Mouse (Mus musculus) forebrain, embryonic 15.5 days (tissue): ENCODE results near the gene Fblim1. TPM values are rescaled to one million over a fixed set of nuclear protein-coding genes. Genes with fewer than 3 reads are reported as not detected.

Source experiments
- ATAC-seq: fragments of 200-750 bp; cut with Nextera tagmentation; replicated peaks from 2 replicates; pipeline ENCODE4 v1.8.0; 2017; ENCODE audit warnings: mild to moderate bottlenecking, moderate TSS enrichment, moderate library complexity
- H3K27ac ChIP-seq: fragments of 300-500 bp; sonication (generic); replicated peaks from 2 replicates; pipeline ENCODE4 v1.5.1; 2015; ENCODE audit warnings: mild to moderate bottlenecking, inconsistent platforms
- H3K27me3 ChIP-seq: fragments of 300-500 bp; sonication (generic); 2 replicates; pipeline ENCODE4 v1.6.1; 2015; ENCODE audit warnings: inconsistent platforms
- H3K36me3 ChIP-seq: fragments of 300-500 bp; sonication (generic); 2 replicates; pipeline ENCODE4 v1.6.1; 2015; ENCODE audit warnings: mild to moderate bottlenecking, inconsistent platforms
- H3K4me1 ChIP-seq: fragments of 300-500 bp; sonication (generic); 2 replicates; pipeline ENCODE4 v1.6.1; 2015; ENCODE audit warnings: inconsistent platforms
- H3K4me2 ChIP-seq: fragments of 300-500 bp; sonication (generic); replicated peaks from 2 replicates; pipeline ENCODE4 v1.6.1; 2015; ENCODE audit warnings: mild to moderate bottlenecking, inconsistent platforms
- H3K4me3 ChIP-seq: fragments of 300-500 bp; sonication (generic); 2 replicates; pipeline ENCODE4 v1.5.1; 2015; ENCODE audit warnings: mild to moderate bottlenecking, inconsistent platforms
- H3K9ac ChIP-seq: fragments of 300-500 bp; sonication (generic); replicated peaks from 2 replicates; pipeline ENCODE4 v1.6.1; 2015; ENCODE audit warnings: mild to moderate bottlenecking, inconsistent platforms
- H3K9me3 ChIP-seq: fragments of 300-500 bp; sonication (generic); 2 replicates; pipeline ENCODE4 v1.6.1; 2016; ENCODE audit warnings: inconsistent platforms
- WGBS: fragments of 180-500 bp; shearing (Covaris S2); methylation state at CpG from one replicate; pipeline ENCODE4 v1.1.7; 2015; ENCODE audit warnings: mixed read lengths; 5-methylcytosine and 5-hydroxymethylcytosine counted together
- polyA plus RNA-seq: library from polyadenylated mRNA; unstranded; fragments of >200 nt; fragmentation: Nextera tagmentation; extraction: Ambion mirVana; gene quantifications from 2 replicates; pipeline ENCODE4 v1.2.1, GENCODE M21; 2015

Gene Fblim1
- polyA plus RNA-seq, 1 experiment from 2014 or later: 17.4 TPM

DNA sequence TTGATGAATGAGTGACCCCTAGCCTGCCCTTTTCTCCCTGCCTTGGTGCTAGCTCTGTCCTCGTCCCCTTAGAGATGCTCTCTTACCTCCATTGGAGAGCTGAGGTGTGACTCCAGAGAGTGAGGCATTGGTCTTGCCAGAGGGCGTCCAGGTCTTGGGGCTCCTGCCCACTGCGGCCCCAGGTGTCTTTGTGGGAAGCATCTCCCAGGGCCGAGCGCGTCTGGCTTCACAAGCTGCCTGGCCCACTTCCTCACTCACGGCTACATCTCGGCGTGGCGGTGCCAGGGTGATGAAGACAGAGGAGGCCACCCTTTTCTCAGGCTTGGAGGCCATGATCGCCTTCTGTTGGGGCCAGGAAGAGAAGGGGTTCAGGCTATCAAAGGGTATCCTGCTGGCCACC, 10.8 kb downstream of the Fblim1 start:
- Histone ChIP-seq H3K27ac (no peak overlapping the region), H3K36me3 (no peaks in the 10 kb centered on the region), H3K4me2 (no peak overlapping the region), H3K27me3 (peaks cover 22% of the 10 kb centered on the region), H3K9ac (no peak overlapping the region), H3K4me1 (peaks cover 18% of the 10 kb centered on the region), H3K4me3 (no peak overlapping the region), H3K9me3 (no peaks in the 10 kb centered on the region)
- ATAC-seq: no peak
- WGBS: 92% methylated on average over 11 of the region's 11 CpGs

DNA sequence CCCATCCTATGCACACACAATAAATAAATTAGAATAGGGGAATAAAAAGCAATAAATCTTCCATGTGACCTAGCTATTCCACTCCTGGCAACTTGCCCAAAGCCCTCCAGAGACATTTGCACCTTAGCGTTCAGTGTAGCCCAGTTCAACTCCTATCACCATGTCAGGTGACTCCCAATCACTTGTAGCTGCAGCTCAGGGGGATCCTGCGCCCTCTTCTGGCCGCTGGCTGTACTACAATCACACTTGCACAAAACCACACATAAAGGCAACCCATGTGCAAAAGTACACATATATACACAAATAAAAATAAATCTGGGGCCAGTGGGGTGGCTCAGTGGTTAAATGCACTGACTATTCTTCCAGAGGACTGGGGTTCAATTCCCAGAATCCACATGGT, 14.3 kb downstream of the Fblim1 start:
- Histone ChIP-seq H3K36me3 (no peaks in the 10 kb centered on the region), H3K27ac (no peak overlapping the region), H3K9ac (no peak overlapping the region), H3K27me3 (no peaks in the 10 kb centered on the region), H3K4me2 (no peak overlapping the region), H3K9me3 (no peaks in the 10 kb centered on the region), H3K4me1 (no peaks in the 10 kb centered on the region), H3K4me3 (no peak overlapping the region)
- WGBS: 21% methylated on average over 3 of the region's 3 CpGs
- no peak for ATAC-seq

DNA sequence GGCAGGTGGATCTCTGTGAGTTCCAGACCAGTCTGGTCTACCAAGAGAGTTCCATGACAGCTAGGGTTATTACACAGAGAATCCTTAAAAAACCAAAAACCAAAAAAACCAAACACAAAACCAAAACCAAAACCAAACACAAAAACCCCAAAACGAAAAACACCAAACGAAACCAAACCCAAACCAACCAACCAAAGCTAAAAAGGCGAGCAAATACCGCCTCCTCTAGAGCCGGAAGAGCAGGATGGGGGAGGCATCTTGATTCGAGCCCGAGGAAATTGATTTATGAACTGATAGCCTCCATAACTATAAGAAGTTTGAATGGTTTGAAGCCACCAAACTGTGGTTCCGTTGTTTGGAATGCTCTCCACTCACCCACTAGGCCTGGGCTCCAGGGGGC, 22.0 kb downstream of the Fblim1 start:
- no peaks in the 10 kb centered on the region for H3K9me3 ChIP-seq
- no peaks in the 10 kb centered on the region for H3K4me1 ChIP-seq
- H3K36me3 ChIP-seq: no peaks in the 10 kb centered on the region
- H3K4me2 ChIP-seq: no peak overlapping the region
- WGBS: 95% methylated on average over 8 of the region's 8 CpGs
- no peak for ATAC-seq
- H3K27me3 ChIP-seq: no peaks in the 10 kb centered on the region
- H3K9ac ChIP-seq: no peak overlapping the region
- no peak overlapping the region for H3K4me3 ChIP-seq
- no peak overlapping the region for H3K27ac ChIP-seq

DNA sequence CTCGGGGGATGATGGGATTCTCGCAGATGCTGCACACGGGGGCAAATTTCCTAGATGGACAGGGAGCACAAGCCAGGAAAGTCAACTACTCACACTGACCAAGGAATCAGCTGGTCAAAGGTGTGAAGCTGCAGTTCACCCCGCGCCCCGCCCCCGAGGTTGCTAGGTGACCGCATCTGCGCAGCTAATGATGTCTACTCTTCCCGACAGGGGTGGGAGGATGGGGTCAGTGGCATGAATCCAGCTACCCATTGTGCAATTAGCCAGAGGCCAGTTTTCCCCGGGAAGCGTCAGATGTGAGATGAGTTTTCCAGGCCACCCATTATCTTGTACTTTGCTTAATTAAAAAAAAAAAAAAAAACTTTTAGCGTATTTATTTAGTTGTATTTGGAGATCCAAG, 24.8 kb downstream of the Fblim1 start:
- Histone ChIP-seq H3K4me3 (no peak overlapping the region), H3K4me2 (no peak overlapping the region), H3K9me3 (no peaks in the 10 kb centered on the region), H3K27ac (no peak overlapping the region), H3K4me1 (no peaks in the 10 kb centered on the region), H3K36me3 (no peaks in the 10 kb centered on the region), H3K9ac (no peak overlapping the region), H3K27me3 (no peaks in the 10 kb centered on the region)
- no peak for ATAC-seq
- 84% methylated on average over 13 of the region's 13 CpGs for WGBS

DNA sequence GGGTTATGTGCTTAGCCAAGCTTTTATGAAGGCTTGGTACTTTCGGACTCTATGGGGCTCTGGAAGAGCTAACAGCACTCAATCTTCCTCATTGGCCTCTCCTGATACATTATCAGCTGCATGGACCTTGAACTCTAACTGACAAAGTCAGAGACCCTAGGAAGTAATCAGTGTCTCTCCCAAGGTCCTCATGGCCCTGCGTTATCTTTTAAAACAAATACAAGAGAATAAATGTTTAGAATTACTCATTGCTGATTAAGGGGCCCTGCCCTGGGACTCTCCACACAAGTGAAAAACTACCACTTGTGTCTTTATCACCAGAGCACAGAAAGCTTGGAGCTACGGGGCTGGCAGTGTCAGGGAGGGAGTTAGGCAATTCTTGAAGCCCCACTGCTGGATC, 27.1 kb downstream of the Fblim1 start:
- Histone ChIP-seq H3K27me3 (no peaks in the 10 kb centered on the region), H3K27ac (no peak overlapping the region), H3K36me3 (no peaks in the 10 kb centered on the region), H3K4me2 (no peak overlapping the region), H3K9me3 (no peaks in the 10 kb centered on the region), H3K4me3 (no peak overlapping the region), H3K4me1 (peaks cover 4% of the 10 kb centered on the region; the same call in 1 of the 2 replicates), H3K9ac (no peak overlapping the region)
- ATAC-seq: no peak
- 81% methylated on average over 3 of the region's 3 CpGs for WGBS

DNA sequence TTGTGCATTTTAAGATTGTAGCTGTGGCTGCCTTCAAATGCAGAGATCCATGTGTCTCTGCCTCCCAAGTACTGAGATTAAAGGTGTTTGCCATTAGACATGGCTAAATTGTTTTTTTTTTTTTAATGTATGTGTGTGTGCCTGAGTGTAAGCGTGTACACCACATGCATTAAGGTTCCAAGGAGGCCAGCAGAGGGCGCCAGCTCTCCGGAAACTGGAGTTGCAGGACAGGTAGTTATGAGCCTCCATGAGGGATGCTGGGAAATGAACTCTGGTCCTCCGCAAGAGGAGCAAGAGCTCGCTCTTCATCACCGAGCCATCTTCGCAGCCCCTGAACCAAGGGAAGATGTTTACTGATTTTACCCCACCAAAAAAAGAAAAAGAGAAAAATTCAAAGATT, 29.0 kb downstream of the Fblim1 start:
- H3K36me3 ChIP-seq: no peaks in the 10 kb centered on the region
- no peak for ATAC-seq
- H3K9me3 ChIP-seq: no peaks in the 10 kb centered on the region
- H3K27ac ChIP-seq: no peak overlapping the region
- no peak overlapping the region for H3K4me3 ChIP-seq
- WGBS: 94% methylated on average over 7 of the region's 7 CpGs
- no peaks in the 10 kb centered on the region for H3K27me3 ChIP-seq
- no peak overlapping the region for H3K4me2 ChIP-seq
- H3K4me1 ChIP-seq: peaks cover 4% of the 10 kb centered on the region; the same call in 1 of the 2 replicates
- H3K9ac ChIP-seq: no peak overlapping the region

DNA sequence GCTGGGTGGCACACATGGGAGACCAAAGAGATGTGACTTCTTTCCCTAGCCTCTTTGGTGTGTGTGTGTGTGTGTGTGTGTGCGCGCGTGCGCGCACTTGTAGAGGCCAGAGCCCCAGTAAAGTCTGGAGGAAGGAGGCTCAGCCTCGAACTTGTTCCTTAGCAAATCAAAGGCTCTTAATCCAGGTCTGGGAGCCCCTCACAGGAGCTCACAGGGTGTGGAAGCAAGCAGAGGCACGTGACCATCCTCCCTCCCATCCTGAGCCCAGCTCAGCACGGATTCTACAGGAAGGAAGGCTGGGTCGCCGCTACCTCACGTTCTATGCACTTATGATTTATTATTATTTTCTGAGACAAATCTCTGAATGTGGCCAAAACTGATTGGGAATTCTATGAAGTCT, 29.5 kb downstream of the Fblim1 start:
- H3K4me3 ChIP-seq: no peak overlapping the region
- ATAC-seq: no peak
- H3K9ac ChIP-seq: no peak overlapping the region
- no peaks in the 10 kb centered on the region for H3K9me3 ChIP-seq
- H3K27ac ChIP-seq: no peak overlapping the region
- H3K27me3 ChIP-seq: no peaks in the 10 kb centered on the region
- H3K36me3 ChIP-seq: no peaks in the 10 kb centered on the region
- 86% methylated on average over 11 of the region's 11 CpGs for WGBS
- H3K4me2 ChIP-seq: no peak overlapping the region
- H3K4me1 ChIP-seq: peaks cover 4% of the 10 kb centered on the region; the same call in 1 of the 2 replicates

DNA sequence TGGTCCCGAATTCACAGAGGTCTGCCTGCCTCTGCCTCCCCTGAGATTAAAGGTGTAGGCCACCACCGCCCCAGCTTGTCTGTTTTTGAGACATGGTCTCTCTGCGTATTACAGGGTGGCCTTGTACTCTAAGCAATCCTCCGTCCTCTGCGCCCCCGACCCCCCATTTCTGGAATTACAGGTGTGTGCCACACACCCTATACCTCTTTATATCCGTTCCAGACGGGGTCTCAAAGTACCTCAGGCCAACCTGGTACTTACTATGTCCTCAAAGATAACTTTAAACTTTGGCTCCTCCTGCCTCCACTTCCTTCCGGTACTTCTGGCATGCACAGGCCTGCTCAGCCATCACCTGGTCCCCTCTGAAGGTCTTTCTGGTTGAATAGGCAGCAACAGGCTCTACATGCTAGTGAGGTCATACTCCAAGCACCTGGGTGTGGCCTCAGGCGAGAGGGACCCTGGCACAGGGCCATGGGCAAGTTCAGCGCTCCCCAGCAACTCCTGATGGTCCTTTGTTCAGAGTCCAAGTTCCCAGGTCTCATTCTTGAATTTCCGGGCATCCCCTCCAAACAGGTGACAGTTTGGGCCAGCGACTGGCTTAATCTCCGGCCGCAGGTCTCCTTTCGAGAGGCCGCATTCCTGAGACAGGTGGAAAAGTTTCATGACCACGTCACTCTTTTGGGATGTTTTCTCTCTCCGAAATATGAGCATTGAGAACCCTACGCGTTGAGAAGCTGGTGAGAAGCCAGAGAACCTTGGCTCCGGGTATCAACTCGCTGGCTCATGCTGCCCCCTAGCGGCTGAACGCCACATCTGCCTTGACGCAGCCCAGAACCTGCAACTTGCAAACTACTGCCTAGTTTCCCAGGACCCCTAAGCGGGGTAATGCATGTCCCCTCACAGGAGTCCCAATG, 30.9 kb downstream of the Fblim1 start:
- H3K36me3 ChIP-seq: no peaks in the 10 kb centered on the region
- H3K4me1 ChIP-seq: peaks cover 4% of the 10 kb centered on the region; the same call in 1 of the 2 replicates
- H3K4me3 ChIP-seq: no peak overlapping the region
- no peak overlapping the region for H3K27ac ChIP-seq
- no peak overlapping the region; the same call in 1 of the 2 replicates for H3K9ac ChIP-seq
- H3K4me2 ChIP-seq: no peak overlapping the region; the same call in 1 of the 2 replicates
- no peaks in the 10 kb centered on the region for H3K9me3 ChIP-seq
- WGBS: 38% methylated on average over 27 of the region's 27 CpGs
- H3K27me3 ChIP-seq: no peaks in the 10 kb centered on the region
- ATAC-seq: peak; percentile 60

DNA sequence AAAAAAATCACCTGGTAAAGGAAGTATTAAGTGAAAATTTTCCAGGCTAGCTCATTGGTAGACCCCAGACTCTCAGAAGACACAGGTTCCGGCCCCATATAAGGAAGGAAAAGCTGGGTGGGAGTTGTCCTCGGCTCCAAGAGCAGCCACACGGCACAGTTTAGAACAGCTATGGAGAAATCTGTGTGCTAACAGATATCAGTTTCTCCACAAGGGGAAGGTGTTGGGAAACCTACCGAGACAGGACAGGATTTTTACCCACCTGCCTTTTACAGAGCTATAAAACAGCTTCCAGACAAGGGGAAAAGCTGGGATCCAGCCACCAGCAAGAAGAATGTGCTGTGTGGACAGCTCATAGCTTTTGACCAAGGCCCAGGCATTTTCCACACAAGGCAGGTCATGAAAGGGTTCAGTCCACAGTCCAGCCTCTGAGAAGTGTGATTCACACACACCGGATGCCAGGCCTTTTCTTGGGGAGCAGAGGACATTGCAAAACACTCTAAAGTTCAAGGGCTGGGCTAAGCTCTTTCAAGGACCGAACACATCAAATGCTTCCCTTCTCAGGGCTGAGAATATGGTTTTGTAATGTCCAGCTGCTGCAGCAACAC, 32.4 kb downstream of the Fblim1 start:
- Histone ChIP-seq H3K27me3 (no peaks in the 10 kb centered on the region), H3K9me3 (no peaks in the 10 kb centered on the region), H3K9ac (no peak overlapping the region), H3K4me3 (no peak overlapping the region), H3K36me3 (no peaks in the 10 kb centered on the region), H3K27ac (no peak overlapping the region), H3K4me1 (peaks cover 4% of the 10 kb centered on the region; the same call in 1 of the 2 replicates), H3K4me2 (no peak overlapping the region)
- no peak for ATAC-seq
- WGBS: 78% methylated on average over 6 of the region's 6 CpGs

DNA sequence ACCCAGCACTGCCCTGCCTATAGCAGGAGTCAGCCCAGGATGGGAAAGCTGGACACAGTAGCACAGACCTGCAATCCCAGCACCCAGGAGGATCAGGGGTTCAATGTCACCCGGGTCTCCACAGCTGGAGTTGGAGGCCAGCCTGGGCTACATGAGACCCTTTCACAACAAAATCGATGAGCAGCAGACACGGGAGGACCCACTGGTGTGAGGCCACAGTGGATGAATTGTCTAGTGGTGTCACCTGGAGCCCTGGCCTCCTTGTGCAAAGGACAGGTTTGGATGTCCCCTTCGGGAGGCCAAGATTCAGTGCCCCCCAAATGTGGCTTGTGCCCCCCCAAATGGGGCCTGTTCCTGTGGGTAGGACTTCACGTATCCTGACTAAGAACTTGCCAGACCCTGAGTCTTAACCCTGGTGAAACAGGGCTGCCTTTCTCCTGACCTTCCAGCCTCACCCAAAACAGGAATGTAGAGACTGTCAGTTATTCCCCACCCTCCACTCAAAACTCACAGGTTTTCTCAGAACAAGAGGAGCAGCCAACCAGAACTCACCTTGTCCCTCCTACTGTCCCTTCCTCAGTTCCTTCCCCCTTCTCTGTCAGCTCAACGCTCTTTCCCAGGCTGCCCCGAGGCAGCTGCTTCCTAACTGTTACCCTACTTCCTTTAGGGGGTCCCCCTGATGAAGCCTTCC, 33.1 kb downstream of the Fblim1 start:
- Histone ChIP-seq H3K4me1 (peaks cover 4% of the 10 kb centered on the region; the same call in 1 of the 2 replicates), H3K36me3 (no peaks in the 10 kb centered on the region), H3K4me2 (no peak overlapping the region), H3K27me3 (no peaks in the 10 kb centered on the region), H3K9ac (no peak overlapping the region), H3K4me3 (no peak overlapping the region), H3K27ac (no peak overlapping the region), H3K9me3 (no peaks in the 10 kb centered on the region)
- ATAC-seq: no peak
- WGBS: 80% methylated on average over 7 of the region's 7 CpGs

DNA sequence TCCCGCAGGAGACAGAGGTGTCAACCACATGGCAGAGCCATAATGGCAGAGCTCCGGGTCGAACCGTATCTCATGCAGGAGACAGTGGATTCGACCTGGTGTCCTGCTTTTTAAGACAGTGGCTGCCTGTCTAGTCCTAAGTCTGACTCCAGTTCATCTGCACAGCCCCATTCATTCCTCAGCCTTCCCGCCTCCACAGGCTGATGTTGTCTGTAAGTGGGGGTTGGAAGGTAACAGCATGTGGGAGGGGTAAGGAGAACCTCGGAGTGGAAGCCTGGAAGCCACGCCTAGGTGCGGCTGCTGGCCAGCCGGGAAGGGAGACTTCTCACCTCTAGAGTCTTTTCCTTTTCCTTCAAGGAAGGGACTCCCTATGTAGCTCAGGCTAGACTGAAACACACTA, 34.0 kb downstream of the Fblim1 start:
- 78% methylated on average over 10 of the region's 10 CpGs for WGBS
- H3K9ac ChIP-seq: no peak overlapping the region

DNA sequence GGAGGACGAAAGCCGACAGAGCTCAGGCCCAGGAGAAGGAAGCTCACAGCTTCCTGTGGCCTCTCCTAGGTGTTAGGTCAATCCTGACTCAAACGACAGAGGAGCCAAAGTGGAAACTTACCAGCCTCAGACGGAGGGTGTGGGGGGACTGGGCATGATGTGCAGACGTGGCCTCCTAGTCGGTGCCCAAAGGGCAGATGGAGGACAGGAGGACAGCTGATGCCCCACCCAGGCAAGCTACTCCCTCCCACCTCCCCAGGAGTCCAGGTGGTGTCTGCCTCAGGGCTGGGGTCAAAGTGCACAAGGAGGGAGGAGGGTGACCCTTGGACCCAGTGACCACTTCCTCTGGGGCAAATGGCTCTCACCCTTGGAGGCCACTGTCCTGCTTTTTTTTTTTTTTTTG, 34.6 kb downstream of the Fblim1 start:
- H3K27me3 ChIP-seq: no peaks in the 10 kb centered on the region
- H3K9ac ChIP-seq: no peak overlapping the region
- H3K36me3 ChIP-seq: no peaks in the 10 kb centered on the region
- H3K27ac ChIP-seq: no peak overlapping the region
- no peak overlapping the region for H3K4me2 ChIP-seq
- 77% methylated on average over 6 of the region's 6 CpGs for WGBS
- no peak for ATAC-seq
- peaks cover 4% of the 10 kb centered on the region; the same call in 1 of the 2 replicates for H3K4me1 ChIP-seq
- no peak overlapping the region for H3K4me3 ChIP-seq
- H3K9me3 ChIP-seq: no peaks in the 10 kb centered on the region

More for the DNA sequence above, 34.0 kb downstream of the Fblim1 start:
- no peak overlapping the region for H3K4me2 ChIP-seq
- H3K4me1 ChIP-seq: peaks cover 4% of the 10 kb centered on the region; the same call in 1 of the 2 replicates
- H3K27me3 ChIP-seq: no peaks in the 10 kb centered on the region
- no peaks in the 10 kb centered on the region for H3K36me3 ChIP-seq
- H3K9me3 ChIP-seq: no peaks in the 10 kb centered on the region
- no peak overlapping the region for H3K4me3 ChIP-seq
- no peak for ATAC-seq
- no peak overlapping the region for H3K27ac ChIP-seq
